Mouse (Mus musculus) forebrain, embryonic 13.5 days (tissue): ENCODE results near the gene Mamld1. TPM values are rescaled to one million over a fixed set of nuclear protein-coding genes. Genes with fewer than 3 reads are reported as not detected.
A peak's percentile ranks its signal among the peaks of the same experiment; 100 is the strongest.
"Not testable (repeated sequence)": the region's sequence is repeated elsewhere in the genome, so short reads cannot be mapped to it uniquely, and the experiment has no call there.

ENCODE experiments used
- ATAC-seq: fragments of 200-750 bp; cut with Nextera tagmentation; 2 replicates; pipeline ENCODE4 v1.8.0; 2017
- H3K27ac ChIP-seq: fragments of 300-500 bp; sonication (generic); 2 replicates; pipeline ENCODE4 v1.5.1; 2015; ENCODE audit warnings: inconsistent platforms, mild to moderate bottlenecking, moderate library complexity
- H3K27me3 ChIP-seq: fragments of 300-500 bp; sonication (generic); 2 replicates; pipeline ENCODE4 v1.6.1; 2015; ENCODE audit warnings: mild to moderate bottlenecking, inconsistent platforms
- H3K36me3 ChIP-seq: fragments of 300-500 bp; sonication (generic); 2 replicates; pipeline ENCODE4 v1.6.1; 2015; ENCODE audit warnings: mild to moderate bottlenecking, inconsistent platforms; ENCODE audit not compliant: poor library complexity, severe bottlenecking
- H3K4me1 ChIP-seq: fragments of 300-500 bp; sonication (generic); 2 replicates; pipeline ENCODE4 v1.6.1; 2015; ENCODE audit warnings: inconsistent platforms
- H3K4me2 ChIP-seq: fragments of 300-500 bp; sonication (generic); 2 replicates; pipeline ENCODE4 v1.6.1; 2015; ENCODE audit warnings: inconsistent platforms, mild to moderate bottlenecking, moderate library complexity
- H3K4me3 ChIP-seq: fragments of 300-500 bp; sonication (generic); 2 replicates; pipeline ENCODE4 v1.5.1; 2015; ENCODE audit warnings: mild to moderate bottlenecking, inconsistent platforms
- H3K9ac ChIP-seq: fragments of 300-500 bp; sonication (generic); 2 replicates; pipeline ENCODE4 v1.6.1; 2015; ENCODE audit warnings: mild to moderate bottlenecking, inconsistent platforms
- H3K9me3 ChIP-seq: fragments of 300-500 bp; sonication (generic); replicated peaks from 2 replicates; pipeline ENCODE4 v1.6.1; 2016; ENCODE audit warnings: inconsistent platforms
- WGBS: fragments of 180-500 bp; shearing (Covaris S2); methylation state at CpG from one replicate; pipeline ENCODE4 v1.1.7; 2015; 5-methylcytosine and 5-hydroxymethylcytosine counted together
- polyA plus RNA-seq: library from polyadenylated mRNA; unstranded; fragments of >200 nt; fragmentation: Nextera tagmentation; extraction: Ambion mirVana; gene quantifications from 2 replicates; pipeline ENCODE4 v1.2.1, GENCODE M21; 2015

The Mamld1 gene
- 6.4 and 6.8 TPM in 2 replicates for polyA plus RNA-seq

DNA sequence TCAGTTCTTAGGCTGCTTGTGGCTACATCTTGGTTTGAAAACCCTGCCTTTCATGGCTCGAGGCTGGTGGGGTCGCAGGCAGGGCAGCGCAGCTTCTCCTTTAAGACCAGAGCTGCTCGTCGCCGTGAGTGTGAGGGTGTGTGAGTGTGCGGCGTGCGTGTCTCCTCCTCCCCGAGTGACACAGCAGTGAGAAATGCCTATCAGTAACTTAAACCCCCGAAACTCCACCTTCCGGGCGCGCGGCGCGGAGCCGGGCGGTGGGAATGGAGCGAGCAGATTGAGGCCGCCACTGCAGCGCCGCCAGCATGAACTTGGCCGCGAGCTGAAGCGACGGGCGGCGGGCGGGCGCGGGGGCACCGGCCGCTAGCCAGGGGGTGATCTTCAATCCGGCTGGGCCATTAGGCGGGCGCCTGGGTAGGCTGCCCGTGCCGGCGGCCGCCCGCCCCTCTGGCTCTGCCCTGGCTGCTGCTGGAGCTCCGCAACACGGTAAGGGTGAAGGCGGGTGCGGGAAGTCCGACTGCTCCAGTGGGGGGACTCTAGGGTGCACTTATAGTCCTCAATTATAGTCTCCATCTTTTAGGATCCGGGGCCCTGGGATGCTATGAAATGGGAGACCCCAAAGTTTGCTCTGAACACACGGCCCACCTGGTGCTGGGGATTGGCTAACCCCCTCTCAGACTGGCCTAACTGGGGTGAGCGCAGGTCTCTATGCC is at the start of gene Mamld1:
TSS of gene Mamld1 (plus strand) at position 393 of the 713 bp plus-strand sequence.
- no peaks in the 10 kb centered on the region for H3K9me3 ChIP-seq
- peak; percentile 72 for ATAC-seq
- 19% methylated on average over 48 of the region's 50 CpGs for WGBS
- peak within 1 kb of the TSS; percentile 90 for H3K27ac ChIP-seq
- H3K27me3 ChIP-seq: no peaks in the 10 kb centered on the region
- peak within 1 kb of the TSS; percentile 69 for H3K4me2 ChIP-seq
- H3K9ac ChIP-seq: peak within 1 kb of the TSS; percentile 74
- H3K4me1 ChIP-seq: peaks cover 14% of the 10 kb centered on the region; the same call in 1 of the 2 replicates
- peak within 1 kb of the TSS; percentile 54 for H3K4me3 ChIP-seq
- no peaks in the 10 kb centered on the region for H3K36me3 ChIP-seq

DNA sequence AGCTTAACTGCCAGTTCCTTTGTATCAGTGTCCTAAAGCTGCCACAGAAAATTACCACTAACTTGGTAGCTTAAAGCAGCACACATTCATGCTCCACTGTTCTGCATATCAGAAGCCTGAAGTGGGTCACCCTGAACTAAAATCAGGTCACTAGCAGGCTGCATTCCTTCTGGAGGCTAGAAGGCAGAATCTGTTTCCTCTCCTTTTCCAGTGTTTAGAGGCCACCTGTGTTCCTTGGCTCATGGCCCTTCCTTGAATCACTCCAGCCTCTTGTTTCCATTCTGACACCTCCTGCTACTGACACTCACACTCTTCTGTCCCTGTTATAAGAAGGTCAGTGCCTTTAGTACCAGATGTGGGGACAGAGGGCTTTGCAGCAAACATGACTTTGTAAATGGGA is 25.3 kb upstream of the Mamld1 start:
- H3K36me3 ChIP-seq: no peaks in the 10 kb centered on the region
- ATAC-seq: no peak
- no peak overlapping the region for H3K27ac ChIP-seq
- H3K27me3 ChIP-seq: no peaks in the 10 kb centered on the region
- H3K4me2 ChIP-seq: no peak overlapping the region
- no peaks in the 10 kb centered on the region for H3K9me3 ChIP-seq
- H3K9ac ChIP-seq: no peak overlapping the region
- no peak overlapping the region for H3K4me3 ChIP-seq
- no peaks in the 10 kb centered on the region for H3K4me1 ChIP-seq

DNA sequence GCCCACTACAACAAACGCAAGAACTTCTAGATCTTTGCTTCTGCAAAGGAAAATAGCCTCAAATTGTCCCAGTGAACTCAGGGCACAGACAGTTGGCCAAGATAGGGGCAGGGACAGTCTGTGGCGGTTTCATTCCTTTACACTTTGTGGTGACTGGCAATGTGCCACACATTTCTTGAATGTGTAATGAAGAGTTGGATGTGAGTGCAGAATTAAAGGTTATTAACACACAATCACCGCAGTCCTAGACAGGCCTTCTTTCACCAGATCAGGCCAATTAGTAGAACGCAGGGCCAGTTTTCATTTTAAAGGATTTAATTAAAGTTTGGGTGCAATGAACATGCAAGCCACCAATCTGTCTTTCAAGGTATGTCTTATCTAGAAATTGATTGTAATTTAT is 22.0 kb upstream of the Mamld1 start:
- no peak overlapping the region for H3K4me2 ChIP-seq
- H3K4me1 ChIP-seq: no peaks in the 10 kb centered on the region
- no peak overlapping the region for H3K27ac ChIP-seq
- H3K4me3 ChIP-seq: no peak overlapping the region
- no peaks in the 10 kb centered on the region for H3K27me3 ChIP-seq
- ATAC-seq: peak; percentile 53; the same call in 1 of the 2 replicates
- no peak overlapping the region for H3K9ac ChIP-seq
- WGBS: 43% methylated on average over 4 of the region's 4 CpGs
- H3K9me3 ChIP-seq: no peaks in the 10 kb centered on the region
- H3K36me3 ChIP-seq: no peaks in the 10 kb centered on the region

DNA sequence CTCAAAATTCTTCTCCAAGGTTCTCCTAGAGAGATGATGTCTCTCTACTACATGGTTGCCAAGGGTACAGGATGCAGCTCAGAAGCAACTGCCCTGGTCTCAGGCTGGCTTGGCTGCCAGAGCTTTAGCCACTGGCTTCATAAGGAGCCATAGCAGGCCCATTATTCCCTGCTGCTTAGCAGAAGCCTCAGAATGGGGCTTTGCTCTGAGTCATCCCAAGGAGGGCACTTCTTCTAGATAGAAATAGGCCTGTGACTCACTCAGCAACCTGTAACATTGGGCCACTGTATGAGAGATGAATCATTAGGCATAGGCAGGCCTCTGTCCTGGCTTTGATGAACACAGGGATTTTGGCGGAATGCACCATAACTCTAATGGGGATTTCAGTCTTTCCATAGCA is 21.1 kb upstream of the Mamld1 start:
- not testable (repeated sequence) for H3K36me3 ChIP-seq, H3K9me3 ChIP-seq, H3K4me1 ChIP-seq, H3K4me2 ChIP-seq, H3K4me3 ChIP-seq, H3K27me3 ChIP-seq, ATAC-seq, H3K27ac ChIP-seq, H3K9ac ChIP-seq
- 86% methylated on average over 1 of the region's 1 CpGs for WGBS

DNA sequence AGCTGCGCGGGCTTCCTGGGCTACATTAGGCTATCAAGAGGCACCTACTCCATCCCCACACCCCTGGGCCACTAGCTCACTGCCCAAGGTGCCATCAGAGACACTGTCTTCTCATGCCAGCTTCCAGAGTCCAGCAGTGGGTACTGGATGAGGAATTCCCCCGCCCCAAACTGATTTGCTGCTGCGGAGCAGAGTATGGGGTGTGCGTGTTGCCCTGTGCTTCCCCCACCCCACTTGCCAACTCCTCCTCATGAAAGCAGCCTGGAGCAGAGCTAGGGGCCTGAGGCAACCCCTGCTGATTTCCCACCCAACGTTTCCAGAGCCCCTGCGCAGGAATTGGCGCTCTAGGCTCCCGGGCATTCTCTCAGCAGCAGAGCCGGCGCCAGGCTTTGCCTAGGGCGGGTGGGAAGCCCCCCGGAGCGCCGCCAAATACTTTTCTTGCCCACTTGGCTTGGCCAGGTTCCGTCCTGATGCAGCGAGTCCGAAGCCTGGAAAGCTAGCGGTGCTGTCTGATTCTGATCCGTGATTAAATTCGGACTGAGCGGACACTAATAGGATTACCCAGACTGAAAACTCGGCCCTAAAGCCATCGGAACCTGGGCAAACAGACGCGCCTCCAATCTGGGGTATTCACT is 738 bp downstream of the Mamld1 start:
- H3K9ac ChIP-seq: peak overlapping the region; percentile 74
- no peaks in the 10 kb centered on the region for H3K27me3 ChIP-seq
- ATAC-seq: peak; percentile 19
- peak overlapping the region; percentile 90 for H3K27ac ChIP-seq
- 21% methylated on average over 26 of the region's 26 CpGs for WGBS
- peak overlapping the region; percentile 54 for H3K4me3 ChIP-seq
- H3K36me3 ChIP-seq: no peaks in the 10 kb centered on the region
- peak overlapping the region; percentile 69 for H3K4me2 ChIP-seq
- H3K9me3 ChIP-seq: no peaks in the 10 kb centered on the region
- H3K4me1 ChIP-seq: peaks cover 14% of the 10 kb centered on the region; the same call in 1 of the 2 replicates

DNA sequence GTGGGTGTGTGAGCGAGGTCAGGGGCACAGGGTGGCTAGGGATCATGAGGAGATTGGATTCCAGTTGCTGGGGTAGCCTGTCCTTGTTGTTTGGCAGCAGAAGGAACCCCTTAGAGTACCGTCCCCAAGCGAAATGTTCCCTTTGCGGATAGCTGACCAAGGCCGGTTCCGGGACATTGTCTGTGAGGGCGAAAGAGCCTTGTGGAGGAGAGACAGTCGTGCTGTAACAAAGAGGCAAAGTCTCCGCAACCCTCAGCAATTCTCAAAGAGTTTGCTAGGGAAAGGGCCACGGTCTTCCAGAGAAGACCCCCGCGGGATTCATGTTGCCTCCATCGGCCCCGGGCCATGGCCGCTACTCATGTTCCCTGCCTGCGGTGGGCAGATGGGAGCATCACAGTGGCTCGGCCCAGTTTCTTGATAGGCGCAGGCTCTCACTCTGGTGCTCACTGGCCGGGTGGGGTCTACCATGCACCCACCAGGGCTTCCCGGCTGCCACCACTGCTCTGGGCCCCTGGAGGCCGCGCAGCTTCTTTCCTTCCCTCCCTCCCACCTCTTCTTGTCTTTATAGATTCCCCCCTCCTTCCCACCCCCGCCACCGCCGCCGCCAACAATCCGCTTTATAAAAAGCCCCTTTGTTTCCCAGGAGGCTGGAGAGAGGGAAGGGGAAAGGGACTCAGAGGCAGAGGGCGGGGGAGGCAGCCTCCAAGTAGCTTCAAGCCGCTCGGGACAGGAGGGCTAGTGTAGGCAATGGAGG is 1.5 kb downstream of the Mamld1 start:
- Histone ChIP-seq H3K4me3 (peak overlapping the region; percentile 54), H3K27ac (peak overlapping the region; percentile 90), H3K9ac (peak overlapping the region; percentile 74), H3K27me3 (no peaks in the 10 kb centered on the region), H3K4me2 (peak overlapping the region; percentile 69), H3K4me1 (peaks cover 14% of the 10 kb centered on the region; the same call in 1 of the 2 replicates), H3K36me3 (no peaks in the 10 kb centered on the region), H3K9me3 (no peaks in the 10 kb centered on the region)
- WGBS: 23% methylated on average over 30 of the region's 30 CpGs
- peak; percentile 76 for ATAC-seq

DNA sequence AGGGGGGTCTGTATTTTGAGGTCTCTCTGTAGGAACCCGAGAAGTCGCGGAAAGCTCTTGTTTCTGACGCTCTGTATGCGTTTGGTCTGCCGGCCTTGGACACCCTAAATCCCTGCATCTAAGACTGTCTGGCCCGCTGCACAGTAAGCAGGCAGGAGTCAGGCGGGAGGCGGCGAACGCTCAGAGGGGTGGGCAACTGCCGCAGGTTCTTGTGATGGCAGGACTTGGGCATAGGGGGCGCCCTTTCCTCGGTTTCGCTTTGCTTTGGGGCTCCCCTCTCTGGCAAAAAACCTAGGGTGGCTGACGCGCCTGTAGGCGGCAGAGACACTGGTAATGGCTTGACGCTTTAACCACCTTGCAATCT is 2.0 kb downstream of the Mamld1 start:
- WGBS: 31% methylated on average over 16 of the region's 19 CpGs
- ATAC-seq: peak; percentile 75

DNA sequence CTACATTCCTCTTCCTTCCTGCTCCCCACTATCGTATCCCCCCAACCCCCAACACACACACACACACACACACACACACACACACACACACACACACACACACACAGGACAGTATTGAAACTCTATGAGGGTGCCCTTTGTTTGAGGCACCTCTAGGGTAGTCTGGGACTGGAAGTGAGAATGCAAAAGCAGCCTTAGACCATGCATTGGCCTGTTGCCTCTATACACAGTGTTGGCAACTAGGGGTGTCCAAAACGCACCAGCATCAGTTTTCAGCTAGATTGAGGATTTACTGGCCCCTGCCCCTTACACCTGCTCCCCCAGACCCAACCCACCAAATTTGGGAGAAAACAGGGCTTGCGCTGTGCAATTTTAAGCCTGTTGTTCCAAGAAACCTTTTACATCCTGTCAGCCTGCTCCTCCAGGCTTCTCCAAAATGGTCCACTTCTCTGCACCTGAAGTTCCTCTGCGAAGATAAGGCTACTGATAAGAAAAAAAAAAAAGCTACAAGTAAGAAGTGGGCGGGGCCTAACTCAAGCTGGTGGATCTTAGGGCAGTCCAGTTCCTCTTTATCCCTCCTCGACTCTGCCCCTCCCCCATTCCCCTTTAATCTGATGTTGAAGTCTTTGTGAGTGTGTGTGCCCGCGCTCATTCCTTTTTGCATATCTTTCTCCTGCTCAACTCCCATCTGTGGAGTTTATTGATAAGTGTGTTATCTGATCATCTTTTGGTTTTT is 2.6 kb downstream of the Mamld1 start:
- H3K9ac ChIP-seq: peak overlapping the region; percentile 74
- ATAC-seq: peak; percentile 37

More for the DNA sequence above, 2.0 kb downstream of the Mamld1 start:
- H3K36me3 ChIP-seq: no peaks in the 10 kb centered on the region
- H3K4me2 ChIP-seq: peak overlapping the region; percentile 69
- H3K9me3 ChIP-seq: no peaks in the 10 kb centered on the region
- peak overlapping the region; percentile 54 for H3K4me3 ChIP-seq
- peak overlapping the region; percentile 74 for H3K9ac ChIP-seq
- H3K4me1 ChIP-seq: peaks cover 16% of the 10 kb centered on the region; the same call in 1 of the 2 replicates
- H3K27me3 ChIP-seq: no peaks in the 10 kb centered on the region
- peak overlapping the region; percentile 90 for H3K27ac ChIP-seq

DNA sequence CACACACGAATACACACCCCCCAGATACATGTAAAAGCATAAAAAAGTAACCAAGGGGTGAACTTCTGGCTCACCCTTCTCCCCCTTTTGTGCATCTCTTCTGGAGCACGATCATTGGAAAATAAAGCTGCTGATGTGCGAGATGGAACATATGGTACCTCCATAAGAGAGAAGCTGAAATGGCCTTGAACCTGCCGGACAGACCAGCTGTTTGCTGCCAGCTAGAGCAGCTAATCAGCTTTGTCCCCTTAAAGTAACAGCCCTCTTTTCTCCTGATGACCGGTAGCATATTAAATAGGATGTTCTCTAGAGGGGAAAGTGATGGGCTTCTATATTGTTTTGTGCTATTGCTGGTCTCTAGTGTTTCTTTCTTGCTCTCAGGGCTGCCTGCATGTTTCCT is 3.2 kb downstream of the Mamld1 start:
- H3K4me2 ChIP-seq: peak overlapping the region; percentile 69
- no peak overlapping the region for H3K9ac ChIP-seq
- ATAC-seq: no peak
- H3K4me1 ChIP-seq: peaks cover 18% of the 10 kb centered on the region; the same call in 1 of the 2 replicates
- peak overlapping the region; percentile 54 for H3K4me3 ChIP-seq
- H3K27me3 ChIP-seq: no peaks in the 10 kb centered on the region
- no peaks in the 10 kb centered on the region for H3K36me3 ChIP-seq
- H3K27ac ChIP-seq: peak overlapping the region; percentile 90; the same call in 1 of the 2 replicates
- WGBS: 26% methylated on average over 5 of the region's 5 CpGs
- no peaks in the 10 kb centered on the region for H3K9me3 ChIP-seq

More for the DNA sequence above, 2.6 kb downstream of the Mamld1 start:
- Histone ChIP-seq H3K36me3 (no peaks in the 10 kb centered on the region), H3K27ac (peak overlapping the region; percentile 90), H3K4me1 (peaks cover 18% of the 10 kb centered on the region; the same call in 1 of the 2 replicates), H3K27me3 (no peaks in the 10 kb centered on the region), H3K9me3 (no peaks in the 10 kb centered on the region), H3K4me2 (peak overlapping the region; percentile 69), H3K4me3 (peak overlapping the region; percentile 54)
- WGBS: 29% methylated on average over 8 of the region's 8 CpGs

DNA sequence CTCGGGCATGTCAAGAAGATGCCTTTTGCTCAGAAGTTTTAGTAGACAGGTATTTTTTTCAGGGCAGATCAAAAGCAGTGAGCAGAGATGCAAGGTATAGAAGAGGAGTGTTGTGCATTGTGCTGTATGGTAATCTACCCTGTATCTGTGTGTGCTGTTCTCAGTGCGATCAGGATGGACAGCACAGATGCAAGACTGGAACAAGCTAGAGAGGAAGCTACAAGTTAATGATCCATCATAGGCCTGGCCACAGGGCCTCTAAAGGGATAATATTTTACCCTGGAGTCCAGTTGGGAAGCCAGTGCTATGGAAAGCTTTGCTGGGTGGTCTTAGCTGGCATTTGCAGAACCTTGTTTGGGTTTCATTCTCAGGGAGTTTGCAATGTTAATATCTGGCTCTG is 6.9 kb downstream of the Mamld1 start:
- H3K4me3 ChIP-seq: no peak overlapping the region
- no peak overlapping the region for H3K27ac ChIP-seq
- ATAC-seq: no peak
- no peaks in the 10 kb centered on the region for H3K9me3 ChIP-seq
- WGBS: 63% methylated on average over 2 of the region's 2 CpGs
- H3K27me3 ChIP-seq: no peaks in the 10 kb centered on the region
- H3K4me2 ChIP-seq: no peak overlapping the region
- H3K4me1 ChIP-seq: peaks cover 14% of the 10 kb centered on the region; the same call in 1 of the 2 replicates
- H3K36me3 ChIP-seq: no peaks in the 10 kb centered on the region
- H3K9ac ChIP-seq: no peak overlapping the region

DNA sequence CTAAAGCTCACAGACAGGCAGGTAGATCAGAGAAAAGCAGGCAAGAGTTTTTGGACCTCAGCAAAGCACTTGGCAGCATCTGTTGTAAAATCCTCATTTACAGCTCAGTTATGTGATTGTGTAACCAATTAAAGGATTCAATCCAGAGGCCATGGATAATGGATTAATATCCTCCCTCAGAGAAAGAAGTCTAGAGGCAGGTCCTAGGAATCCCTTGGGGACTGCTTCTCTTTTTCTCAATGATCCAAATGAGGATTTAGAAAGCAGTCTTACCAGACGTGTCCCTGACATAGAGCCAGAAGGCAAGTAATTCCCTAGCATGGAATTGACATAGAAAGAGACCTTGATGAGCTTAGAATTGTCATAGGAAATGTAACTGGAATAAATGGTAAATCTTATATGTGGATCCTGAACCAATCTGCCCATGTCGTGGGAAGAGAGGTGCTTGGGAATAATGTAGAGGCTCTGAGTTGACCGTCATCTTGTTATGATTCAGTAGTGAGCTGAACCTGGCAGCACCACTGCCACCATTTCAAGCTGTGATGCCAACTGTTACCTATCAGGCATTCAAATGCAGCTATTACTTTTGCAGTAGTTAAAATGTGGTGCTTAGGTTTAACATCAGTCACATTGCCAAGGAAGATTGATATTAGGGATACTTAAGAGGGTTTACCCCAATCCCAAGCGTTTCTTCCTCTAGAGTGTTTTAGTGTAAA is 35.2 kb downstream of the Mamld1 start:
- H3K27me3 ChIP-seq: no peaks in the 10 kb centered on the region
- WGBS: 78% methylated on average over 4 of the region's 4 CpGs
- no peak overlapping the region for H3K4me2 ChIP-seq
- no peak overlapping the region for H3K9ac ChIP-seq
- H3K27ac ChIP-seq: no peak overlapping the region
- H3K4me3 ChIP-seq: no peak overlapping the region
- H3K9me3 ChIP-seq: no peaks in the 10 kb centered on the region
- no peaks in the 10 kb centered on the region for H3K36me3 ChIP-seq
- H3K4me1 ChIP-seq: no peaks in the 10 kb centered on the region
- ATAC-seq: no peak
